Mouse (Mus musculus): ENCODE measurements around the gene Rpl22.

The Rpl22 gene

GRCm38 (mm10) chr4:152294188-152294929 lies 31.2 kb upstream of the Rpl22 start:
- in situ Hi-C loops (cut with MboI; ENCODE audit: unreplicated experiment in 2 of 2), result loop anchor here in 1 of 2 experiments (5.0 to 25.0 kb wide), 3 partner anchors 33 to 1668 kb away; partner anchors contain the start of genes A430005L14Rik, Phf13, Rpl22 and Thap3

GRCm38 (mm10) chr4:152295916-152296315 lies 29.6 kb upstream of the Rpl22 start:
- in situ Hi-C loops (cut with MboI; ENCODE audit: unreplicated experiment in 2 of 2), result loop anchor here in 1 of 2 experiments (25.0 kb wide), 2 partner anchors 309 to 1666 kb away; partner anchors contain the start of genes A430005L14Rik, Phf13 and Thap3

GRCm38 (mm10) chr4:152296371-152296770 lies 29.2 kb upstream of the Rpl22 start:
- in situ Hi-C loops (cut with MboI; ENCODE audit: unreplicated experiment in 2 of 2), result loop anchor here in 1 of 2 experiments (25.0 kb wide), 2 partner anchors 309 to 1666 kb away; partner anchors contain the start of genes A430005L14Rik, Phf13 and Thap3

DNA sequence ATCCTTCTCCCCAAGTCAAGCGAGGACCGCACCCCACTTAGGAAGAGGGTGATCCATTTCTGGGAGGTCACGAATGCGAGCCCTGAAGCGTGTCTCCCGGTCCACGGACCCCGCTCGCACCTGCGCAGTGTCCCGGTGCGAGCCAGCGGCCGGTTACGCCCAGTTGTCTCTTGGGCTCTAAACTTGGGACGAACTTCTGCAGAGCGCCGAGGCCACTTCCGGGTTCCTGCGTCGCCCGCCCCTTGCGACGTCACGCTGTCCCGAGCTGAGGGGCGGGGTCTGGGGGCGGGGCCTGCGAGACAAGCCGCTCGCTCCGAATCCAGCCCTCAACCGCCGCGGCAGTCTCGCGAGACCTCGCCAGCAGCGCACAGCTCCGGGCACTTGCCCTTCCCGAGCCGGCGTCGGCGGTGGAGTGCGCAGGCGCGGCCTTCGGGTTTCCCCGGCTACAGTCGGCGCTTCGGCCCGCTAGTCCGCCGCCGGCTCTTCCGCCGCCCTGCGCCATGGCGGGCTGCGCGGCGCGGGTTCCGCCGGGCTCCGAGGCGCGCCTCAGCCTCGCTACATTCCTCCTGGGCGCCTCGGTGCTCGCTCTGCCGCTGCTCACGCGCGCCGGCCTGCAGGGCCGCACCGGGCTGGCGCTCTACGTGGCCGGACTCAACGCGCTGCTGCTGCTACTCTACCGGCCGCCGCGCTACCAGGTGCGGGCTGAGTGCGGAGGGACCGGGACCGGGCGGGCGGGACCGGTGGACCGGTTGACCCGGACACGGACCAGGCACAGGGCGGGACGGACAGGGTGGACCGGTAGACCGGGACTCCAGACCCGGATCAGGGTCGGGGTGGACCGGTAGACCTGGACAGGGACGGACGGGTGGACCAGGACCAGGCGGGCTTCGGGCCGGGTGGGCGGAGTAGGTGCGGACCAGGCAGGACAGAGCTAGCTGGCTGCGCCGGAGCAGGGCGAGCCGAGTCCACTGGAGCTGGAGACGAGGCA lies 28.4 kb upstream of the Rpl22 start, which contains the start of gene Icmt:
Gene Icmt (plus strand): TSS at position 354 of the 988 bp plus-strand sequence.
- in situ Hi-C loops (cut with MboI; ENCODE audit: unreplicated experiment in 2 of 2), result loop anchor here in 1 of 2 experiments (25.0 kb wide), 2 partner anchors 310 to 1665 kb away; partner anchors contain the start of genes A430005L14Rik, Phf13 and Thap3

DNA sequence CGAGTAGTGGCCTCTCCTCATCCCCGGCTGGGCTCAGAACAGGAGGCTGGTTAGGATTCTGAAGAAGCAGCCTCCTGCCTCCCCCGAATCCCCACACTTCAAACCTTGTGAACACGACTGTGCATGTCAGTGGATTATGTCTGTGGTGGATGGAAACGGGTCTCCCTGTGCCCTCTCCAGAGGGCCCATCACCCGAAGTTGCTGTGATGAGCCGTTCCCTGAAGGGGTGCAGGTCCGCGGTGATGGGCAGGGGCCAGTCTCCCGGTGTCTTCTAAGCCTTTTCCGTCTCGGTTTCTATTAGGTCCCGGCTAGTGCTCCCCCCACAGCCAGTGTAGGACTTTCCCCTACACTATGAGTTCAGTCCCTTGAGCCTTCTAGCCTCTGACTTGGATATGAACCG lies 26.7 kb upstream of the Rpl22 start:
- in situ Hi-C loops (cut with MboI; ENCODE audit: unreplicated experiment in 2 of 2), result loop anchor here in 1 of 2 experiments (25.0 kb wide), 2 partner anchors 312 to 1663 kb away; partner anchors contain the start of genes A430005L14Rik, Phf13 and Thap3

- in situ Hi-C loops (cut with MboI; ENCODE audit: unreplicated experiment in 2 of 2), result loop anchor here in 1 of 2 experiments (25.0 kb wide), 1 partner anchor 1862 kb away; the partner anchor contains the start of genes Megf6 and Tprgl
These were observed 25.2 kb upstream of the Rpl22 start for GRCm38 (mm10) chr4:152300375-152300774.

DNA sequence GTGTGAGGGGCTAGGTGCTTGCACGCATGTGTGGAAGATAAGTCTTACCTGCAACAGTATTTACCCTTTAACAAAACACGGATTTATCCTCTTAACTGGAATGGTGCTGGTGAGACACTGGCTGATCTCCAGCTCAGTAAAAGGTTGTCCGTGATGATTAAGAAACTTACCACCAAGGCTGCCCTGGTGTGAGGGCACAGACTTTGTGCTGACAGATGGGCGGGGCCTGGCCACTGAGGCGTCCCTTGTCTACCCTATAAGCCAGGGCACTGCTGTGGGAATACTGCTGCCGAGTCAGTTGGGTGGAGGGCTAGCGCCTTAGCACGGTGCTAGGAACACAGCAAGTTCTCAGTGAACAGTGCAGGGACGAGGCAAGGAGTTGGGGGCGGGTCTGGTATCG lies 23.5 kb upstream of the Rpl22 start:
- in situ Hi-C loops (cut with MboI; ENCODE audit: unreplicated experiment in 2 of 2), result loop anchor here in 1 of 2 experiments (25.0 kb wide), 1 partner anchor 1860 kb away; the partner anchor contains the start of genes Megf6 and Tprgl

DNA sequence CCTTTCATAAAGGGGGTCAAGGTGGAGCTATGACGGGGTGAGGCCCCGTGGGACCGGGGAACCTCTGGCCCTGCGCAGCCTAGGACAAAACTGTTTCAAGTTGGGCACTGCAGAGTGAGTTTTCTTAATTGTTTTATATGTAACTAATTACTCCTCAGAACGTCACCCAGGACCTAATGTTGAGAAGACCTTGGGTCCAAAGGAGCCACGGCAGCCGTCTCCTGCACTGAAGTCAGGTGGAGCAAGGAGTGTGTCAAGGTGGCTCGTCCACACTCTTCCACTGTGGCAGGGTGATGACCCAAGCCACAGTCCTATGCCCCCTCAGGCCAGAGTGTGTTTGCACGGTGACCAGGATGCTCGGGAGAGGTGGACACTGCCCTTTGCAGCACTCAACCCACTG lies 22.4 kb upstream of the Rpl22 start:
- in situ Hi-C loops (cut with MboI; ENCODE audit: unreplicated experiment in 2 of 2), result loop anchor here in 1 of 2 experiments (25.0 kb wide), 1 partner anchor 1859 kb away; the partner anchor contains the start of genes Megf6 and Tprgl

- in situ Hi-C loops (cut with MboI; ENCODE audit: unreplicated experiment in 2 of 2), result loop anchor here in 1 of 2 experiments (25.0 kb wide), 1 partner anchor 1858 kb away; the partner anchor contains the start of genes Megf6 and Tprgl
These were observed 20.9 kb upstream of the Rpl22 start for GRCm38 (mm10) chr4:152304685-152305084.

- in situ Hi-C loops (cut with MboI; ENCODE audit: unreplicated experiment in 2 of 2), result loop anchor here in 1 of 2 experiments (25.0 kb wide), 1 partner anchor 1856 kb away; the partner anchor contains the start of genes Megf6 and Tprgl
These were observed 19.6 kb upstream of the Rpl22 start for GRCm38 (mm10) chr4:152305991-152306390.

GRCm38 (mm10) chr4:152307542-152307941 lies 18.0 kb upstream of the Rpl22 start:
- in situ Hi-C loops (cut with MboI; ENCODE audit: unreplicated experiment in 2 of 2), result loop anchor here in 1 of 2 experiments (25.0 kb wide), 1 partner anchor 1855 kb away; the partner anchor contains the start of genes Megf6 and Tprgl

DNA sequence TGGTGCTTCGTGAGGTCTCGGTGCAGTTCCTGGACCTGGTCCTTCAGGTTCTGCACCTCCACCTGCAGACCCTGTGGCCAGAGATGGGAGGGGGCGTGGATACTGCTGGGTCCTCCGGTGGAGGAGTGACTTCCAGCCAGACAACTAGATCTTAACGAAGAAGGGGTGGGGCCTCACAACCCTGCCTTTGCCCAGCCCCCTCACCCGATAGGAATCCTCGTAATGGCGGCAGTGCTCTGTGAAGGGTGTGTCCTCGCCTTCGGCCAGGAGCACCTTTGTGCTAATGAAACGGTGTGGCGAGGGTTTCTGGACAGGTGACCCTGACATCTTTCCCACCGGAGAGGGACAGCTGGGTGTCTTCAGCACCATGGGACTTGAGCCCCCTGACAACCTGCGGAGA lies 13.4 kb upstream of the Rpl22 start:
- in situ Hi-C loops (cut with MboI; ENCODE audit: unreplicated experiment in 2 of 2), result loop anchor here in 1 of 2 experiments (25.0 kb wide), 1 partner anchor 1850 kb away; the partner anchor contains the start of genes Megf6 and Tprgl

DNA sequence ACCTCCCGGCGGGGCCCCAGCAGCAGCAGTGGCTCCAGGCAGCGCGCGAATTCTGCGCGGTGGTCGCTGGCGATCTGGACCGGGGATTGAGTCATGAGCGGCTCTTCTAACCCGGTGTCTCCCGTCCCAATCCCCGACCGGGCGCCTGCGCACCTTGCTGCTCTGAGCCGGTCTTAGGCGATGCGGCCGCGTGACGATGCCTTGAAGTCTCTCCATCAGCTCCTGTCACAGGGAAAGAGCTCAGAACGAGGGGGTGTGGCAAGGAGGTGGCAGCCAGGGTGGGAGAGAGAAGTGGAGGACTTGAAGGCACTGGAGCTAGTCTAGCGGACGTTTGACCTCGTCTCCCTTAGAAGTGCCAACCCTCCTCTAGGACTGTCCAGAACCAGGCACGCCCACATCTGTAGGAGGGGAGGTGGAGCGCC lies 12.3 kb upstream of the Rpl22 start:
- in situ Hi-C loops (cut with MboI; ENCODE audit: unreplicated experiment in 2 of 2), result loop anchor here in 1 of 2 experiments (25.0 kb wide), 1 partner anchor 1849 kb away; the partner anchor contains the start of genes Megf6 and Tprgl

- in situ Hi-C loops (cut with MboI; ENCODE audit: unreplicated experiment in 2 of 2), result loop anchor here in 1 of 2 experiments (25.0 kb wide), 1 partner anchor 1848 kb away; the partner anchor contains the start of genes Megf6 and Tprgl
These were observed 11.6 kb upstream of the Rpl22 start for GRCm38 (mm10) chr4:152313934-152314333.

DNA sequence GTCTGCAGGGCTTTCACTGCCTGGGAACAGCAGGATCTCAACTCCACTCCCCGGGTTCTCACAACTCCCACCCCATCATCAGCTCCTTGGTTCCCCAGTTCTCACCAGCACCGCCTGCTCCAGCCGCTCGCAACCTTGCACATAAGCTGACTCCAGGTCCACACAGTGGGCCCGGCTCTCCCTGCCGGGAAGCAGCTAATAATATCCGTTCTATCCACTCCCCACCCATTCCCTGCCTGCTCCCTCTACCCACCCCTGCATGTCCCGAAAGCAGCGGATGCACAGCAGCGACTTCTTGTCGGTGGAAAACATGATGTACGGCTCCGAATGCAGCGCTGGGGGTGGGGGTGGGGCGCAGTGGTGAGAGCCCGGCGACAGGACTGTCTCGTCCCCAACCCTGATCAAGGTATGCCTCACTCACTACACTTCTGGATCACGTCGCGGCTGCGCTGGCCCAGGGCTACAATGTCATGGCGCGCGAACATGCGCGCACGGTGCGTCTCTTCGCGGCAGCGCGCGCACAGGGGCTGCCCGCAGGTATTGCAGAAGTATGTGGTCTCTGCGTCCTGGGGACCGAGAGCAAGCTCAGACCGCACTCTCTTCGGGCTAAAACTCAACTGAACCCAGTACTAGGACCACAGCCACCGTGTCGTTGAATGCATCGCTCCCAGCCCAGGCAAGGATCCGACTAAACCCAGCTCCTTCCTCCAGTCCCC lies 9.9 kb upstream of the Rpl22 start:
- in situ Hi-C loops (cut with MboI; ENCODE audit: unreplicated experiment in 2 of 2), result loop anchor here in 1 of 2 experiments (25.0 kb wide), 1 partner anchor 1847 kb away; the partner anchor contains the start of genes Megf6 and Tprgl

DNA sequence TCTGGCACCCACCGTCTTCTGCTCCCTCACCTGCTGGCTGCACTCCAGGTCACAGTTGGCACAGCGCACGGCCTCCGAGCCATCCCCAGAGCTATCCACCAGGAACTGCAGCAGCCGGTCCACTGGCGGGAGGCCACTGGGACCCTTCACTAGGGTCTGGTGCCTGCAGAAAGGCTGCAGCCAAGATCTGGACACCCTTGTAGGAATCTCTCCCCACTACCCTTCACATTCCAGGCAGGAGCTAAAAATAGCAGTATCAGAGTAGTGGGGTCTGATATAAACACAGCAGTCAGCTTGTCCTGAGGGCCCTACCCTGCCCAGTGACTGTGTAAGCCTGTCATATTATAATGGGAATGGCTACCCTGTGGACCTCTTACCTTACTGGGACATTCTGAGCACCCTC lies 7.9 kb upstream of the Rpl22 start:
- in situ Hi-C loops (cut with MboI; ENCODE audit: unreplicated experiment in 2 of 2), result loop anchor here in 1 of 2 experiments (25.0 kb wide), 1 partner anchor 1845 kb away; the partner anchor contains the start of genes Megf6 and Tprgl

DNA sequence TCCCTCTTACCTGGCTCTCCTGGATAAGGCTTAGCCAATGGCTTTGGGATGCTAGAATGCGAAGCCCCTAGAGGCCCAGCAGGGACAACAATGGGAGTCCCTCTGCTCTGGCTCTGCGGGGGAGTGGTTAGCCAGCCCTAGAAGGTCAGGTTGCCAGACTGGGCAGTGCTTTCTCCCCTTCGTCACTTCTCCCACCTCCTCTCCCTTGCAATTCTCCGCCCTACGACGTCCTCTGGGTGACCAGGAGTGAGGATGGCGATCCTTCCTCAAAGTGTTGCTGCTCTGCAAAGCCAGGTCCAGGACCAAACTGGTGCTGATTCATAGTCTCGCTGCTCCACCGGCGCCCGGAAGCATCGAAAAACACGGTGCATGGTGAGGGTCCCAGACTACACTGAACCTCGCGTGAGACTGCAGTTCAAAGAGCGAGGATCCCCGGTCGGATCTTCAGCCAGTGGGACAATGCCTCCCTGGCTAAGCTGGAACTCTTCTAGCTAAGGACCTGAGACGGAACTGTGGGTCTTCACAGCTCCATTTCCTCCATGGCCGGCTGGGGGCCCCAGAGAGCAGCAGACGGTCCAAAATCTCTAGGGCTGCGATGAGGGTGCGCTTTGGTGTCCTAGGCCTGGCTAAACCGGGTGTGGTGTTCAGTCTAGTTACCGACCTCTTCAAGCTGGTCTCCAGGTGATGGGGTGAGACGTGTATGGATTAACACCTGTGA lies 6.9 kb upstream of the Rpl22 start, which contains the start of gene Rnf207:
Gene Rnf207 (minus strand): TSS at position 477 of the 718 bp plus-strand sequence.
- in situ Hi-C loops (cut with MboI; ENCODE audit: unreplicated experiment in 2 of 2), result loop anchor here in 1 of 2 experiments (25.0 kb wide), 1 partner anchor 1844 kb away; the partner anchor contains the start of genes Megf6 and Tprgl

GRCm38 (mm10) chr4:152321464-152321863 lies 4.1 kb upstream of the Rpl22 start:
- in situ Hi-C loops (cut with MboI; ENCODE audit: unreplicated experiment in 2 of 2), result loop anchor here (5.0 to 25.0 kb wide), 3 partner anchors 156 to 1841 kb away; partner anchors contain the start of genes Cep104 (in 1 of the 2), Dffb (in 1 of the 2), Kcnab2 (in 1 of the 2) and Megf6 (in 1 of the 2)

All from v-Abl transformed pro-B cells (cell line).